Mouse (Mus musculus) heart, embryonic 10.5 days (tissue): ENCODE measurements around the gene Olfr782. TPM values are rescaled to one million over a fixed set of nuclear protein-coding genes. Genes with fewer than 3 reads are reported as not detected.
"Not testable (repeated sequence)": the region's sequence is repeated elsewhere in the genome, so short reads cannot be mapped to it uniquely, and the experiment has no call there.

ENCODE experiments used
- DNase-seq: peaks from one replicate; pipeline ENCODE4 v3.0.0-alpha.2; 2017; ENCODE audit warnings: low spot score
- H3K27ac ChIP-seq: fragments of 300-500 bp; sonication (generic); 2 replicates; pipeline ENCODE4 v1.5.1; 2016; ENCODE audit warnings: mild to moderate bottlenecking
- H3K27me3 ChIP-seq: fragments of 300-500 bp; sonication (generic); 2 replicates; pipeline ENCODE4 v1.6.1; 2016; ENCODE audit warnings: mild to moderate bottlenecking; ENCODE audit not compliant: poor library complexity, insufficient read depth, severe bottlenecking
- H3K36me3 ChIP-seq: fragments of 300-500 bp; sonication (generic); 2 replicates; pipeline ENCODE4 v1.6.1; 2016; ENCODE audit warnings: mild to moderate bottlenecking, moderate library complexity
- H3K4me1 ChIP-seq: fragments of 300-500 bp; sonication (generic); 2 replicates; pipeline ENCODE4 v1.6.1; 2016; ENCODE audit warnings: mild to moderate bottlenecking
- H3K4me3 ChIP-seq: fragments of 300-500 bp; sonication (generic); 2 replicates; pipeline ENCODE4 v1.5.1; 2016; ENCODE audit warnings: mild to moderate bottlenecking, moderate library complexity
- H3K9me3 ChIP-seq: fragments of 300-500 bp; sonication (generic); 2 replicates; pipeline ENCODE4 v1.6.1; 2016; ENCODE audit warnings: mild to moderate bottlenecking, moderate library complexity
- WGBS: fragments of 180-500 bp; shearing (Covaris S2); methylation state at CpG from one replicate; pipeline ENCODE4 v1.1.7; 2016; 5-methylcytosine and 5-hydroxymethylcytosine counted together
- polyA plus RNA-seq: library from polyadenylated mRNA; unstranded; fragments of >200 nt; fragmentation: Nextera tagmentation; extraction: Ambion mirVana; gene quantifications from 2 replicates; pipeline ENCODE4 v1.2.1, GENCODE M21; 2016

The Olfr782 gene
- polyA plus RNA-seq = not detected in 2 replicates

DNA sequence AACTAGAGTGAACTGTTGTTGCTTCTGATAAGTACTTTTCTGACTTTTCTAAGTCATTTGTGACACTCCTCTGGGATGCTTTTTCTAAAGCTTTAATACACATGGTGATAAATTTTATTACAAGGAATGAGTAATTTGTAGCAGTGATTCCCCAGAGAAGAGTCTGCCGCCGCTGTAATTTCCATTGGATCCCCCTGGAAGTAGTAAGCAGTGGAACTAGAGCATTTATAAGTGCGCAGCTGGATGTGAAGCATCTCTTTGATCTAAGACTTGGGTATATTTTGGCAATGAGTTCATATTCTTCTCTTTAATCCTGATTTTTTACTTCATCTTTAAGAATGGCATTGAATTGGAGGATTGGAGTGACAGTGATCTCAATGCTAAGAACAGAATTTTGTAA lies at the start of gene Olfr782:
Gene Olfr782, plus strand, starts transcription at position 301 of the 400 bp plus-strand sequence.
- no peaks in the 10 kb centered on the region for H3K36me3 ChIP-seq
- H3K27me3 ChIP-seq = no peaks in the 10 kb centered on the region
- no peaks in the 10 kb centered on the region for H3K4me1 ChIP-seq
- WGBS = 84% methylated on average over 3 of the region's 3 CpGs
- no peak within 1 kb of the TSS for H3K4me3 ChIP-seq
- no peak for DNase-seq
- no peaks in the 10 kb centered on the region for H3K9me3 ChIP-seq
- no peak within 1 kb of the TSS for H3K27ac ChIP-seq

DNA sequence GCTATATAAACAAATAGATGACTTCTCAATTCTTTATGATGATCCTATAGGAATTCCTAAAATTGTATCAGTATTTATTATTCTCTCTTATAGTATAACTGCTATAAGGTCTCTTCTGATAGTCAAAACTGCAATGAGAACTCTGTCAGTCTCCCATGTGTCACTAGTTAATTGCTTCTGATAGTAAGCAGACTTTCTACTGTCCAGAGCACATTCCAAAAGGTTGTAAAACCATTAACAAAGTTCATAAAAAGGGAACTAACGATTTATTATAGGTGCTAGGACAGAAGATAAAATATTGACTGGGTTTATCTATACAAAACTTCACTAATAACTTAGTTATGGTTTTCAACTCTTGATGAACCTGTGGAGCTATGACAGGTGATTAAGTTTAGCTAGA lies 35.7 kb upstream of the Olfr782 start:
- not testable (repeated sequence) for H3K4me1 ChIP-seq, H3K9me3 ChIP-seq

DNA sequence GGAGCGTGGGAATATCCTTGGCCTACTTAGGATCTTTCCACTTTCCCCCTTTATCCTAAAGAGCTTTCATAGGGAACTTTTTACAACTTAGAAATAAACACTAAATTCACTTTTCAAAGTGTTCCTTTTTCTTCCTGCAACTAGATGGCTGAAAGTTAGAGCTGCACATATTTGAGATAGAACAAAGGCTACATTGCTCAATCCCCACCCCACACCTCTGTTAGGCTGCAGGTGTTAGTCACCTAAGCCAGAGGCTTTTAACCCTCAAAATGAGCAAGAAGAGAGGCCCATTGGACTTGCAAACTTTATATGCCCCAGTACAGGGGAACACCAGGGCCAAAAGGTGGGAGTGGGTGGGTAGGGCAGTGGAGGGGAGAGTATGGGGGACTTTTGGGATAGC lies 35.1 kb upstream of the Olfr782 start:
- not testable (repeated sequence) for DNase-seq, H3K4me3 ChIP-seq, H3K4me1 ChIP-seq, H3K27me3 ChIP-seq, H3K27ac ChIP-seq, H3K36me3 ChIP-seq, H3K9me3 ChIP-seq
- WGBS = no CpG with 5 or more reads among the region's 1 CpGs

More for the DNA sequence above, 35.7 kb upstream of the Olfr782 start:
- H3K4me3 ChIP-seq, H3K36me3 ChIP-seq, DNase-seq, H3K27me3 ChIP-seq, H3K27ac ChIP-seq: not testable (repeated sequence)
- 62% methylated on average over 1 of the region's 1 CpGs for WGBS

DNA sequence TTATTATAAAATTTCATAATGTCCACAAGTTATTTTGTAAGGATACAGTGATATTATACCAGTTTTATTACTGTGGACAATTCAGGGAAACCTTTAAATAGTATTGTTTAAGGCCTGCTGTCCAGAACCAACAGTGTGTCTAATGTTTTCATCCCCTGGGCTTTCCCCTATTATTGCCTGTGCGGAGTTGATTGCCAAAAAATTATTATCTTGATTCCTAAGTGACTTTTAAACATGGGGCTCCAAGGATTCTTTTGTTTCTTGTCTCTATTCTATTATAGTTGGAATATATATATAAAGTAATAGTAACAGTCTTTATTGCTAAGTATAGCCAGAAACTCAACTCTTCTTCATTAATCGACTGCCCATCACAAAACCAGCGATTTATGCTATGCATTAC lies 30.8 kb upstream of the Olfr782 start, which contains the start of gene Olfr780:
Gene Olfr780, plus strand, starts transcription at position 301 of the 400 bp plus-strand sequence.
- H3K36me3 ChIP-seq = no peaks in the 10 kb centered on the region
- H3K4me3 ChIP-seq = no peak within 1 kb of the TSS
- no peak within 1 kb of the TSS for H3K27ac ChIP-seq
- no peak for DNase-seq
- no peaks in the 10 kb centered on the region for H3K27me3 ChIP-seq
- H3K4me1 ChIP-seq = no peaks in the 10 kb centered on the region
- H3K9me3 ChIP-seq = no peaks in the 10 kb centered on the region
- 86% methylated on average over 3 of the region's 3 CpGs for WGBS

DNA sequence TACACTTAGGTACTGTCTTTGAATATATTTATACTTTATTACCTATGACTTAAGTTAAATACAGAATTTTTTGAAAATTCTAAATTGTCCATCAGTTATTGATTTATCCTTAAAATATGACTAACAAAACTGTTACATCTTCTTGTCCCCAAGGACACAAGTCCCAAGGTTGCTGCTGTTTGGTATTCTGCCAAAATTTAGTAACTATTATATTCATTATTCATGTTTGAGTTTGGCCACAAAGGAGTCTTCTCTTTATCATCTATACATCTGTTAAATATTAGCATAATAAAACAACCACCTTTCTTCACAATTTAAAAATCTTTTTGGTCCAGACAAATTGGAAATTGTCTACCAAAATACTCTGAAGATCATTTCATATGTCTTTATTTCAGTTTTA lies 20.1 kb upstream of the Olfr782 start, which contains the start of gene Olfr781:
Gene Olfr781, plus strand, starts transcription at position 301 of the 400 bp plus-strand sequence.
- no peak within 1 kb of the TSS for H3K4me3 ChIP-seq
- no peaks in the 10 kb centered on the region for H3K36me3 ChIP-seq
- H3K27ac ChIP-seq = no peak within 1 kb of the TSS
- DNase-seq = no peak
- no peaks in the 10 kb centered on the region; the same call in 1 of the 2 replicates for H3K9me3 ChIP-seq
- no peaks in the 10 kb centered on the region for H3K27me3 ChIP-seq
- no peaks in the 10 kb centered on the region for H3K4me1 ChIP-seq

DNA sequence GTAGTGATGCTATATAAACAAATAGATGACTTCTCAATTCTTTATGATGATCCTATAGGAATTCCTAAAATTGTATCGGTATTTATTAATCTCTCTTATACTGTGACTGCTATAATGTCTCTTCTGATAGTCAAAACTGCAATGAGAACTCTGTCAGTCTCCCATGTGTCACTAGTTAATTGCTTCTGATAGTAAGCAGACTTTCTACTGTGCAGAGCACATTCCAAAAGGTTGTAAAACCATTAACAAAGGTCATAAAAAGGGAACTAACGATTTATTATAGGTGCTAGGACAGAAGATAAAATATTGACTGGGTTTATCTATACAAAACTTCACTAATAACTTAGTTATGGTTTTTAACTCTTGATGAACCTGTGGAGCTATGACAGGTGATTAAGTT lies 3.8 kb downstream of the Olfr782 start:
- not testable (repeated sequence) for H3K27ac ChIP-seq, H3K9me3 ChIP-seq, H3K36me3 ChIP-seq, H3K4me1 ChIP-seq, DNase-seq, H3K27me3 ChIP-seq, H3K4me3 ChIP-seq
- 70% methylated on average over 2 of the region's 2 CpGs for WGBS

DNA sequence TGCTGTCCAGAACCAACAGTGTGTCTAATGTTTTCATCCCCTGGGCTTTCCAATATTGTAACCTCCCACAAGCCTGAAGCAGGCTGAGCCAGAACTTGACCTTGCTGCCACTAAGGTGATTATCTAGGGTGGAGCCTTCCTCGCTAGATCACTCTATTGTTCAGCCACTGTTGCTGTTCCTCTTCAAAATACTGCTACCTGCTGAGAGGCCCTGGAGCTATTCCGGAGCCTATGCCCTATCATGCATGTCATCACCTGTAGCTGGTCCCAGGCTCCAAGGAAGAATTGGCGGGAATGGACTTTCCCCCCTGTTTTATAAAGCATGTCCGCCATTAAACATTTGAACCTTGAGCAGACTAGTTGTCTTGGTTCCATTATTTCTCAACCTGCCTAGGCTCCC lies 7.8 kb downstream of the Olfr782 start:
- not testable (repeated sequence) for H3K4me1 ChIP-seq

DNA sequence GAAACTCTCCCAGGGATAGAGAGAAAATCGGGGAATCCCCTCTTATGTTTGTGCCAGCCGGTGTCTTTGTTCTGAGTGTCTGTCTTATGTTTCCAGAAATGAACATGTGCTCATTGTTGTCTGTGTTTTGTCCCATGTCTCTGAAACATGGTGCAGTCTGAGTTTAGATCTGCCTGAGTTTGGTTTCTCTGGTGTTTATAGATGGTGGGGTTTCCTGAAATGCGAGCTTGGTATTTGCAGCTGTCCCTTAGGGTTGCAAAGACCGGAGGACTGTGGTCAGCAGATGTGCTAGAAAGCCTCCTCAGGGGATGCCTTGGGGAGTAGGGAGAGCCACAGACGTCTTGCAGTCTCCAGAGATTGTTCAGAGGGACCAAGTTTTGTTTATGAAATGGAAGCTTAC lies 8.7 kb downstream of the Olfr782 start:
- Histone ChIP-seq H3K36me3 (no peaks in the 10 kb centered on the region), H3K27ac (no peak overlapping the region), H3K4me3 (no peak overlapping the region), H3K9me3 (no peaks in the 10 kb centered on the region), H3K27me3 (no peaks in the 10 kb centered on the region), H3K4me1 (no peaks in the 10 kb centered on the region)
- DNase-seq = no peak
- WGBS = 74% methylated on average over 5 of the region's 5 CpGs

More for the DNA sequence above, 7.8 kb downstream of the Olfr782 start:
- H3K27ac ChIP-seq, H3K27me3 ChIP-seq, H3K9me3 ChIP-seq, H3K36me3 ChIP-seq, DNase-seq, H3K4me3 ChIP-seq: not testable (repeated sequence)
- 79% methylated on average over 4 of the region's 4 CpGs for WGBS

DNA sequence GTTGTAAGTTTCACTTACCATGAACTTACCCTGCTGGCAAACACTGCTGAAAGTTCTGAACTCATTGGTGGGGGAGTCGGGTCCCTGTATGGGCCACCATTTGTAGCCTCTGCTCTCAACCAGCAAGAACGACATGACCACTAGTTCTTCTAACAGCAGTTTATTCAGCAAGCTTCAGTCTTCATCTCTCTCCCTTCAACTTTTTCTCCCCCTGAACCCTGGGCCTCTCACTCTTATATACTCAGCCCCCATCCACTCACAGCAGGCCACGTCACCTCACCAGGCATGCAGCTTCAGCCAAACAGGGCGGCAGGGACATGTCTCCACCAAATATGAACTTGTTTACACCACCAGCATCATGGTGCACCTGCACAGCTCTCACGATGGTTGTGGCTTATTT lies 25.4 kb downstream of the Olfr782 start:
- not testable (repeated sequence) for H3K4me1 ChIP-seq
- 84% methylated on average over 5 of the region's 5 CpGs for WGBS

DNA sequence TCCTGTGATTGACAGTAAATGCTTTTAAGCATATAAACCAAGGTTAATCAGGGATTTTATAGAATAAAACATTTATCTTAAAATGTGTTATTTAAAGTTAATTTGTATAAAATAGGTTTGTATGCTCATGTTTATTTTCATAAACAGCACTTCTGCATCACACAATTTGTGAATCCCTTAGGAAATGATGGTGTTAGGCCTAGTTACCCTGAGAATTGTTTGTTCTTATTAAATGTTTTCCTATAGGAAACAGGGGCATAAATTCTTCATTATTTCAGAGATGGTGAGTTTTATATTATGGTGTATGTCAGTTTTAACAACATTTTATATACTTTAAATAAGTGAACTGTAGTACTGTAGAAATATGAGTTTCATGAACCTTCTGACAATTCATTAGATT lies 35.1 kb downstream of the Olfr782 start, which contains the start of gene Olfr784:
Gene Olfr784, plus strand, starts transcription at position 301 of the 400 bp plus-strand sequence.
- Histone ChIP-seq H3K27ac (no peak within 1 kb of the TSS), H3K4me3 (no peak within 1 kb of the TSS), H3K27me3 (no peaks in the 10 kb centered on the region), H3K9me3 (no peaks in the 10 kb centered on the region), H3K36me3 (no peaks in the 10 kb centered on the region), H3K4me1 (no peaks in the 10 kb centered on the region)
- DNase-seq = no peak

More for the DNA sequence above, 25.4 kb downstream of the Olfr782 start:
- not testable (repeated sequence) for H3K4me3 ChIP-seq, H3K27me3 ChIP-seq, DNase-seq, H3K9me3 ChIP-seq, H3K36me3 ChIP-seq, H3K27ac ChIP-seq

DNA sequence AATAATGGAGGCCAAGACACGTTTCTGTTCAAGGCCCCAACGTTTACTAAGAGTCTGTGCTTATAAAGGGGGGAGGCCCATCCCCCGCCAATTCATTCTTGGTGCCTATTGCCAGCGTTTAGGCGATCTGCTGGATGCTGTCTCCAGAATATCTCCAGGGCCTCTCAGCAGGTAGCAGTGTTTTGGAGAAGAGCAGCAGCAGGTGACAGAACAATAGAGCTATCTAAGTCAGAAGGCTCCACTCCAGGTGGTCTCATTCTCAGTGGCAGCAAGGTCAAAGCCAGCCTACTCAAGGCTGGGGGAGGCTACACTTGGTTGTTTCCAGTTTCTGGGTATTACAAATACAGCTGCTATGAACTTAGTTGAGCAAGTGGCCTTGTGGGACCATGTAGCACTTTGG lies 52.2 kb downstream of the Olfr782 start:
- no peaks in the 10 kb centered on the region; the same call in 1 of the 2 replicates for H3K9me3 ChIP-seq
- 48% methylated on average over 5 of the region's 5 CpGs for WGBS
- no peak overlapping the region for H3K27ac ChIP-seq
- no peak for DNase-seq
- H3K36me3 ChIP-seq = no peaks in the 10 kb centered on the region
- no peak overlapping the region for H3K4me3 ChIP-seq
- no peaks in the 10 kb centered on the region for H3K4me1 ChIP-seq
- no peaks in the 10 kb centered on the region for H3K27me3 ChIP-seq

Other genes starting within 250 kb of the Olfr782 start
- not detected in 2 replicates for gene Olfr768, start 249.5 kb upstream of the Olfr782 start, polyA plus RNA-seq
- not detected in 2 replicates for gene Olfr769, start 231.0 kb upstream of the Olfr782 start, polyA plus RNA-seq
- not detected in 2 replicates for gene Olfr770, start 209.9 kb upstream of the Olfr782 start, polyA plus RNA-seq
- gene Olfr771, start 184.1 kb upstream of the Olfr782 start, polyA plus RNA-seq = not detected in 2 replicates
- not detected in 2 replicates for gene Olfr772, start 170.9 kb upstream of the Olfr782 start, polyA plus RNA-seq
- not detected in 2 replicates for gene Olfr773, start 161.4 kb upstream of the Olfr782 start, polyA plus RNA-seq
- not detected in 2 replicates for gene Olfr774, start 112.6 kb upstream of the Olfr782 start, polyA plus RNA-seq
- gene Olfr775, start 100.4 kb upstream of the Olfr782 start, polyA plus RNA-seq = not detected in 2 replicates
- gene Olfr776, start 89.7 kb upstream of the Olfr782 start, polyA plus RNA-seq = not detected in 2 replicates
- gene Olfr777, start 77.4 kb upstream of the Olfr782 start, polyA plus RNA-seq = not detected in 2 replicates
- gene Olfr780, start 30.7 kb upstream of the Olfr782 start, polyA plus RNA-seq = not detected in 2 replicates
- not detected in 2 replicates for gene Olfr781, start 20.0 kb upstream of the Olfr782 start, polyA plus RNA-seq
- 0.05 TPM in 1 of 2 replicates, not detected in the other for gene Olfr784, start 35.2 kb downstream of the Olfr782 start, polyA plus RNA-seq
- gene Olfr785, start 56.6 kb downstream of the Olfr782 start, polyA plus RNA-seq = not detected in 2 replicates
- not detected in 2 replicates for gene Olfr786, start 78.5 kb downstream of the Olfr782 start, polyA plus RNA-seq
- gene Olfr787, start 113.0 kb downstream of the Olfr782 start, polyA plus RNA-seq = not detected in 2 replicates
- not detected in 2 replicates for gene Olfr788, start 122.1 kb downstream of the Olfr782 start, polyA plus RNA-seq
- not detected in 2 replicates for gene Olfr789, start 135.9 kb downstream of the Olfr782 start, polyA plus RNA-seq
- not detected in 2 replicates for gene Olfr790, start 149.6 kb downstream of the Olfr782 start, polyA plus RNA-seq
- not detected in 2 replicates for gene Olfr791, start 172.9 kb downstream of the Olfr782 start, polyA plus RNA-seq
- not detected in 2 replicates for gene Olfr792, start 190.3 kb downstream of the Olfr782 start, polyA plus RNA-seq
- not detected in 2 replicates for gene Olfr794, start 218.8 kb downstream of the Olfr782 start, polyA plus RNA-seq